13 mouse cellular contexts compared by ENCODE assay signal in genomic region chr12:25826928-25827327, GRCm38 (mm10).
DNase-seq lines count a peak whose midpoint lies in the region; ATAC-seq and TF ChIP-seq lines count a peak whose summit lies in the region.
"Had no signal": no experiment of that assay in that cellular context is flagged by ENCODE, and none has a peak within 500 bp of the region (broad histone marks: within the 10 kb centered on the region; RNA-seq: fewer than 3 reads in every experiment).

No protein-coding gene starts in this region.

- no peak overlapping the region for H3K4me2 ChIP-seq in liver, postnatal 0 days (ENCODE audit: low read depth, low read length)
- H3K4me2 ChIP-seq in liver, embryonic 12.5 days, result no peak overlapping the region
- H3K4me2 ChIP-seq in midbrain, embryonic 14.5 days (ENCODE audit: low read length), result no peak overlapping the region
- H3K4me2 ChIP-seq: intestine, embryonic 15.5 days; limb, embryonic 13.5 days; neural tube, embryonic 13.5 days; stomach, embryonic 15.5 days had no signal

- no peaks in the 10 kb centered on the region; the same call in 1 of the 2 replicates for H3K4me1 ChIP-seq in liver, postnatal 0 days (ENCODE audit: insufficient read depth)
- no peaks in the 10 kb centered on the region for H3K4me1 ChIP-seq in liver, embryonic 12.5 days
- H3K4me1 ChIP-seq in midbrain, embryonic 14.5 days (ENCODE audit: control insufficient read depth, insufficient read depth, low read length), result 0 out of 2 replicates have a peak, but pooled peaks cover 4% of the 10 kb centered on the region
- H3K4me1 ChIP-seq: stomach, embryonic 15.5 days had no signal

- no peak for TF ChIP-seq POLR2A in brain, embryonic 14.5 days (IDR thresholded peaks at IDR 0.05; ENCODE audit: borderline replicate concordance, extremely low read depth, insufficient read depth, insufficient read length, poor library complexity, severe bottlenecking)

- no peak overlapping the region for H3K4me3 ChIP-seq in gastrocnemius, adult 2 months
- no peak overlapping the region for H3K4me3 ChIP-seq in liver, postnatal 0 days (ENCODE audit: low read depth, low read length)
- no peak overlapping the region for H3K4me3 ChIP-seq in liver, embryonic 12.5 days
- no peak overlapping the region for H3K4me3 ChIP-seq in midbrain, embryonic 14.5 days (replicated peaks; ENCODE audit: low read depth, low read length)
- H3K4me3 ChIP-seq: intestine, embryonic 15.5 days; limb, embryonic 13.5 days; neural tube, embryonic 13.5 days; stomach, embryonic 15.5 days had no signal

- no peak for ATAC-seq in liver, postnatal 0 days
- no peak for ATAC-seq in liver, embryonic 12.5 days
- no peak for ATAC-seq in midbrain, embryonic 14.5 days (ENCODE audit: low FRiP score, low TSS enrichment)
- ATAC-seq in frontal cortex, adult (ENCODE audit: low TSS enrichment), result no peak
- ATAC-seq: intestine, embryonic 15.5 days had no signal

- no peak overlapping the region for H3K9ac ChIP-seq in liver, postnatal 0 days (replicated peaks)
- no peak overlapping the region for H3K9ac ChIP-seq in liver, embryonic 12.5 days
- H3K9ac ChIP-seq in midbrain, embryonic 14.5 days (replicated peaks; ENCODE audit: low read length), result no peak overlapping the region
- H3K9ac ChIP-seq: intestine, embryonic 15.5 days; limb, embryonic 13.5 days; neural tube, embryonic 13.5 days; stomach, embryonic 15.5 days had no signal

- no peak for DNase-seq in gastrocnemius, adult 2 months
- no peak for DNase-seq in gastrocnemius, postnatal 25 days
- no peak for DNase-seq in liver, postnatal 0 days
- peak; percentile 59 for DNase-seq in brain, embryonic 14.5 days (ENCODE audit: low read depth)
- DNase-seq in midbrain, embryonic 14.5 days, result peak; percentile 52
- no peak for DNase-seq in right cerebral cortex, postnatal 10 days (ENCODE audit: low spot score in 2 of 2)
- DNase-seq: right cerebral cortex, postnatal 25 days had no signal

- H3K27ac ChIP-seq in gastrocnemius, adult 2 months, result no peak overlapping the region
- no peak overlapping the region for H3K27ac ChIP-seq in liver, postnatal 0 days (ENCODE audit: low read depth)
- no peak overlapping the region for H3K27ac ChIP-seq in liver, embryonic 12.5 days
- H3K27ac ChIP-seq in midbrain, embryonic 14.5 days (replicated peaks; ENCODE audit: low read depth, low read length), result 0 out of 2 replicates have a peak overlapping the region, but pooled peaks have one; percentile 41
- H3K27ac ChIP-seq: intestine, embryonic 15.5 days; limb, embryonic 13.5 days; neural tube, embryonic 13.5 days; stomach, embryonic 15.5 days had no signal

- no peaks in the 10 kb centered on the region for H3K27me3 ChIP-seq in liver, postnatal 0 days (ENCODE audit: insufficient read depth, low read length)
- no peaks in the 10 kb centered on the region for H3K27me3 ChIP-seq in liver, embryonic 12.5 days (replicated peaks)
- H3K27me3 ChIP-seq in midbrain, embryonic 14.5 days (ENCODE audit: control insufficient read depth, insufficient read depth, low read length), result no peaks in the 10 kb centered on the region
- H3K27me3 ChIP-seq: intestine, embryonic 15.5 days; limb, embryonic 13.5 days; neural tube, embryonic 13.5 days; stomach, embryonic 15.5 days had no signal

- intact Hi-C loops in gastrocnemius, adult 2 months (cut with DNase I), result no loop called here

- TF ChIP-seq EP300 in liver, postnatal 0 days (IDR thresholded peaks at IDR 0.05; ENCODE audit: low read depth), result no peak

- no peaks in the 10 kb centered on the region for H3K36me3 ChIP-seq in liver, postnatal 0 days (replicated peaks; ENCODE audit: insufficient read depth, low read length)
- no peaks in the 10 kb centered on the region for H3K36me3 ChIP-seq in liver, embryonic 12.5 days
- no peaks in the 10 kb centered on the region for H3K36me3 ChIP-seq in midbrain, embryonic 14.5 days (ENCODE audit: control insufficient read depth, insufficient read depth, low read length)
- H3K36me3 ChIP-seq: intestine, embryonic 15.5 days; limb, embryonic 13.5 days; neural tube, embryonic 13.5 days; stomach, embryonic 15.5 days had no signal

- WGBS in liver, postnatal 0 days (ENCODE audit: insufficient replicate concordance), result 18% methylated on average over 3 of the region's 3 CpGs
- 19% methylated on average over 3 of the region's 3 CpGs for WGBS in liver, embryonic 12.5 days (ENCODE audit: insufficient replicate concordance)
- 16% methylated on average over 3 of the region's 3 CpGs for WGBS in midbrain, embryonic 14.5 days

- TF ChIP-seq CTCF in gastrocnemius, adult 2 months (IDR thresholded peaks at IDR 0.05), result peak; percentile 31; the same call in 1 of the 2 replicates
- peak; percentile 34 for TF ChIP-seq CTCF in liver, postnatal 0 days (IDR thresholded peaks at IDR 0.05; ENCODE audit: low read depth)
- peak; percentile 5; the same call in 1 of the 2 replicates for TF ChIP-seq CTCF in brain, embryonic 14.5 days (IDR thresholded peaks at IDR 0.05; ENCODE audit: borderline replicate concordance, extremely low read depth, insufficient read depth, insufficient read length)

- no peaks in the 10 kb centered on the region for H3K9me3 ChIP-seq in liver, postnatal 0 days (ENCODE audit: low read length)
- no peaks in the 10 kb centered on the region for H3K9me3 ChIP-seq in liver, embryonic 12.5 days (replicated peaks)
- H3K9me3 ChIP-seq in midbrain, embryonic 14.5 days (ENCODE audit: control insufficient read depth, low read length), result no peaks in the 10 kb centered on the region
- H3K9me3 ChIP-seq: intestine, embryonic 15.5 days; limb, embryonic 13.5 days; neural tube, embryonic 13.5 days; stomach, embryonic 15.5 days had no signal

Comparison
In these comparisons a context has a peak if more than half of its experiments do, and no peak if none do; other contexts are left out.
1. DNase-seq: peak in brain, embryonic 14.5 days (single experiment) and midbrain, embryonic 14.5 days (single experiment); none in gastrocnemius, adult 2 months (single experiment), gastrocnemius, postnatal 25 days (single experiment), liver, postnatal 0 days (single experiment) and right cerebral cortex, postnatal 10 days (0 of 2).
2. Peak in every context shown above with its lines, with median percentiles within 50 percentile points of each other: CTCF ChIP-seq.